In genomic region chr4:133344112-133344511, GRCm38 (mm10) we compare ENCODE assay signal across 8 mouse cellular contexts. TPM values are rescaled to one million over a fixed set of nuclear protein-coding genes. Genes with fewer than 3 reads are reported as not detected.
DNase-seq lines count a peak whose midpoint lies in the region; ATAC-seq and TF ChIP-seq lines count a peak whose summit lies in the region.

No protein-coding gene starts in this region.

- no peak for ATAC-seq in CD4-positive, CD25-positive, alpha-beta regulatory T cell, adult 4 months
- no peak for ATAC-seq in Patski

- H3K27me3 ChIP-seq in Patski: no peaks in the 10 kb centered on the region

- peak; percentile 75 for DNase-seq in CD4-positive, CD25-positive, alpha-beta regulatory T cell, adult 2 months (ENCODE audit: low read depth, low spot score)
- DNase-seq in kidney, adult 9 months: peak; percentile 44
- DNase-seq in kidney, adult 11 months: no peak
- no peak for DNase-seq in Patski (ENCODE audit: low read depth, low spot score)
- peak; percentile 32 to 53 for DNase-seq in heart, postnatal 10 days
- DNase-seq in lung, postnatal 14 days: peak; percentile 55
- no peak for DNase-seq in frontal cortex, postnatal 14 days (ENCODE audit: low spot score in 2 of 2)

- CTCF ChIA-PET in Patski (lab: Charles Lee): interaction anchor here (0.8 to 0.9 kb wide), 2 partner anchors 16 to 106 kb away, joined by 3 read pairs; no protein-coding TSS in a partner anchor

- POLR2A ChIA-PET in Patski (lab: Charles Lee): no interaction called here

- in situ Hi-C loops in Patski (cut with MboI; ENCODE audit: low pct_unique_long_range_greater_than_20kb): no loop called here

- intact Hi-C loops in heart, postnatal 10 days (cut with DNase I): no loop called here

- TF ChIP-seq CTCF in Patski (IDR thresholded peaks at IDR 0.05): peak; percentile 30

RNA-seq across cellular contexts. Expression of gene Wdtc1, which starts 9.2 kb away (rescaled TPM):
- polyA plus RNA-seq in CD4-positive, CD25-positive, alpha-beta regulatory T cell, adult 4 months (2017; shearing (Covaris generic)): 1 to 10 TPM; 4.2 to 7.8 TPM
- polyA plus RNA-seq in Patski (2021): 33.8 TPM
- 10 to 100 TPM; 55.3 to 58.8 TPM for total RNA-seq in heart, postnatal 10 days (2021)

RNA-seq across cellular contexts. Expression of gene Slc9a1, which starts 25.4 kb away (rescaled TPM):
- 10 to 100 TPM in 1 of 2 experiments, 1 to 10 TPM in 1; 9.9 to 19.4 TPM for polyA plus RNA-seq in CD4-positive, CD25-positive, alpha-beta regulatory T cell, adult 4 months (2017; shearing (Covaris generic))
- polyA plus RNA-seq in Patski (2021): 25.2 TPM
- total RNA-seq in heart, postnatal 10 days (2021): 10 to 100 TPM; 21.4 to 24.2 TPM

Comparison
In these comparisons a context has a peak if more than half of its experiments do, and no peak if none do; other contexts are left out.
1. DNase-seq: peak in CD4-positive, CD25-positive, alpha-beta regulatory T cell, adult 2 months (single experiment), kidney, adult 9 months (single experiment), heart, postnatal 10 days (2 of 2) and lung, postnatal 14 days (single experiment); none in kidney, adult 11 months (single experiment), Patski (single experiment) and frontal cortex, postnatal 14 days (0 of 2).